Mouse (Mus musculus) hindbrain, postnatal 0 days (tissue): Measurements from ENCODE around the gene Olfr820. TPM values are rescaled to one million over a fixed set of nuclear protein-coding genes. Genes with fewer than 3 reads are reported as not detected.
"Not testable (repeated sequence)": the region's sequence is repeated elsewhere in the genome, so short reads cannot be mapped to it uniquely, and the experiment has no call there.

Source experiments
- ATAC-seq: fragments of 200-750 bp; cut with Nextera tagmentation; 2 replicates; pipeline ENCODE4 v1.8.0; 2017; ENCODE audit warnings: mild to moderate bottlenecking, moderate TSS enrichment, moderate library complexity
- DNase-seq: peaks from one replicate; pipeline ENCODE4 v3.0.0-alpha.2; 2015; ENCODE audit warnings: low spot score
- H3K27ac ChIP-seq: fragments of 300-500 bp; sonication (generic); 2 replicates; pipeline ENCODE4 v1.5.1; 2014; ENCODE audit warnings: mild to moderate bottlenecking
- H3K27me3 ChIP-seq: fragments of 300-500 bp; sonication (generic); 2 replicates; pipeline ENCODE4 v1.6.1; 2014; ENCODE audit warnings: low read length, mixed read lengths; ENCODE audit not compliant: insufficient read depth
- H3K36me3 ChIP-seq: fragments of 300-500 bp; sonication (generic); 2 replicates; pipeline ENCODE4 v1.6.1; 2014; ENCODE audit warnings: low read length, mixed read lengths; ENCODE audit not compliant: insufficient read depth
- H3K4me1 ChIP-seq: fragments of 300-500 bp; sonication (generic); 2 replicates; pipeline ENCODE4 v1.6.1; 2014; ENCODE audit warnings: antibody characterized with exemption, low read length, mixed read lengths; ENCODE audit not compliant: insufficient read depth
- H3K4me2 ChIP-seq: fragments of 300-500 bp; sonication (generic); 2 replicates; pipeline ENCODE4 v1.6.1; 2014; ENCODE audit warnings: low read depth, mild to moderate bottlenecking, low read length, moderate library complexity, mixed read lengths
- H3K4me3 ChIP-seq: fragments of 300-500 bp; sonication (generic); 2 replicates; pipeline ENCODE4 v1.5.1; 2014; ENCODE audit warnings: low read length
- H3K9ac ChIP-seq: fragments of 300-500 bp; sonication (generic); replicated peaks from 2 replicates; pipeline ENCODE4 v1.6.1; 2014; ENCODE audit warnings: mild to moderate bottlenecking, low read length, moderate library complexity, mixed read lengths
- H3K9me3 ChIP-seq: fragments of 300-500 bp; sonication (generic); 2 replicates; pipeline ENCODE4 v1.6.1; 2016; ENCODE audit warnings: low read length, mixed read lengths
- CTCF ChIP-seq: IDR thresholded peaks from 2 replicates; pipeline ENCODE4 v1.5.1; 2016; ENCODE audit warnings: antibody characterized with exemption, control low read depth, low read depth
- WGBS: fragments of 180-500 bp; shearing (Covaris S2); extraction: QIAGEN DNeasy Blood & Tissue Kit; methylation state at CpG from one replicate; pipeline ENCODE4 v1.1.7; 2014; 5-methylcytosine and 5-hydroxymethylcytosine counted together
- polyA plus RNA-seq: library from polyadenylated mRNA; unstranded; fragments of >200 nt; fragmentation: Nextera tagmentation; extraction: Ambion mirVana; gene quantifications from 2 replicates; pipeline ENCODE4 v1.2.1, GENCODE M21; 2015
- total RNA-seq: library from RNA; depleted of rRNA; stranded (reverse); fragments of >200 nt; gene quantifications from 2 replicates; pipeline ENCODE4 v1.2.3, GENCODE M21; 2014; rRNA removed

Olfr820 gene
- not detected in 2 replicates for total RNA-seq
- not detected in 2 replicates for polyA plus RNA-seq

GRCm38 (mm10) chr10:130012321-130012720 lies at the start of gene Olfr820:
TSS of gene Olfr820 (plus strand) at chr10:130012621.
- Histone ChIP-seq H3K4me2 (no peak within 1 kb of the TSS), H3K36me3 (no peaks in the 10 kb centered on the region), H3K9ac (no peak within 1 kb of the TSS), H3K4me1 (no peaks in the 10 kb centered on the region), H3K4me3 (no peak within 1 kb of the TSS), H3K27ac (no peak within 1 kb of the TSS), H3K9me3 (no peaks in the 10 kb centered on the region), H3K27me3 (no peaks in the 10 kb centered on the region)
- ATAC-seq, result no peak
- no peak for TF ChIP-seq CTCF
- no peak for DNase-seq

DNA sequence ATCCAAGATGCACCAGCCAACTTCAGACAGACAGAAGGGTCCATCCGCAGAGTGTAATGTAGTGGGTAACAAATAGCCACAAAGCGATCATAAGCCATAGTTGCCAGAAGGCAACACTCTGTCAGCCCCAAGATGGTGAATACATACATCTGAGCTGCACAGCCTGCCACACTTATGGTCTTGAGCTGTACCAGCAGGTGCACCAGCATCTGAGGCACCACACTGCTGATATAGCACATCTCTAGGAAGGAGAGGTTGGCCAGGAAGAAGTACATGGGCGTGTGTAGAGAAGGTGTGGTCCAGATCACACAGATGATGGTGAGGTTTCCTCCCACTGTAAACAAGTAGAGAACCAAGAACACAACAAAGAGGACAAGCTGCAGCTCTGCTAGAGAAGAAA lies 46.2 kb upstream of the Olfr820 start:
- not testable (repeated sequence) for ATAC-seq, H3K4me3 ChIP-seq
- 92% methylated on average over 2 of the region's 3 CpGs for WGBS

DNA sequence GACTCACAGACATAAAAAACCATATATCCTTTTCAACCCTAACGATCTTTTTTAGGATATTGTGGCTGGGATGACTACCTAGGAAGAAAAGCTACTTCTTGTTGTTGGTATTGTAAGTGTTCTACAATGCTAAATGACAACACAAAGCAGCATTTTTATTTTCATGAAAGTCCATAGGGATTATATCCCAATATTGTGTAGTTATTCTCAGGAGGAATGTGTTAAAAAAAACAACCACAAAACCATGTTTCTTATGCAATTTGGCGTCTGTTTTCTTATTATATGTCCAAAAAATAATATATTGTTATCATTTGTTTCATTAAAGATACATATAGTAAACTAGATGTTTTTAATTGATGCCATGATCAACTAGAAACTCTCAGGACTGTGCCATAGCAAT lies 45.3 kb upstream of the Olfr820 start, which contains the start of gene Olfr819:
Olfr819 (minus strand) TSS at position 101 of the 400 bp plus-strand sequence.
- not testable (repeated sequence) for H3K27ac ChIP-seq, H3K4me1 ChIP-seq, H3K27me3 ChIP-seq, H3K36me3 ChIP-seq, H3K9me3 ChIP-seq, DNase-seq, ATAC-seq, H3K9ac ChIP-seq, H3K4me2 ChIP-seq, H3K4me3 ChIP-seq
- WGBS, result 69% methylated on average over 2 of the region's 2 CpGs

More for the DNA sequence above, 46.2 kb upstream of the Olfr820 start:
- not testable (repeated sequence) for H3K9ac ChIP-seq, H3K36me3 ChIP-seq, H3K4me1 ChIP-seq, H3K9me3 ChIP-seq, DNase-seq, H3K27ac ChIP-seq, H3K4me2 ChIP-seq, H3K27me3 ChIP-seq

GRCm38 (mm10) chr10:129972994-129973393 lies 39.4 kb upstream of the Olfr820 start:
- H3K9ac ChIP-seq, DNase-seq, H3K27ac ChIP-seq, H3K4me3 ChIP-seq, H3K4me1 ChIP-seq, H3K9me3 ChIP-seq, H3K27me3 ChIP-seq, H3K4me2 ChIP-seq, ATAC-seq, H3K36me3 ChIP-seq: not testable (repeated sequence)
- WGBS, result no CpG with 5 or more reads among the region's 3 CpGs

DNA sequence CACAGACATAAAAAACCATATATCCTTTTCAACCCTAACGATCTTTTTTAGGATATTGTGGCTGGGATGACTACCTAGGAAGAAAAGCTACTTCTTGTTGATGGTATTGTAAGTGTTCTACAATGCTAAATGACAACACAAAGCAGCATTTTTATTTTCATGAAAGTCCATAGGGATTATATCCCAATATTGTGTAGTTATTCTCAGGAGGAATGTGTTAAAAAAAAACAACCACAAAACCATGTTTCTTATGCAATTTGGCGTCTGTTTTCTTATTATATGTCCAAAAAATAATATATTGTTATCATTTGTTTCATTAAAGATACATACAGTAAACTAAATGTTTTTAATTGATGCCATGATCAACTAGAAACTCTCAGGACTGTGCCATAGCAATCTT lies 36.4 kb upstream of the Olfr820 start, which contains the start of gene Olfr247:
Olfr247 (minus strand) TSS at position 101 of the 400 bp plus-strand sequence.
- H3K4me2 ChIP-seq, H3K9ac ChIP-seq, DNase-seq, H3K9me3 ChIP-seq, ATAC-seq, H3K4me3 ChIP-seq, H3K36me3 ChIP-seq, H3K4me1 ChIP-seq, H3K27ac ChIP-seq, H3K27me3 ChIP-seq: not testable (repeated sequence)
- no CpG with 5 or more reads among the region's 2 CpGs for WGBS

- not testable (repeated sequence) for H3K4me1 ChIP-seq, H3K36me3 ChIP-seq, H3K4me3 ChIP-seq, H3K4me2 ChIP-seq, DNase-seq, H3K27ac ChIP-seq, H3K27me3 ChIP-seq, H3K9me3 ChIP-seq, H3K9ac ChIP-seq
- WGBS, result no CpG with 5 or more reads among the region's 3 CpGs
- ATAC-seq, result 0 out of 2 replicates have a peak, but pooled peaks have one; percentile 27
These were observed 30.6 kb upstream of the Olfr820 start for GRCm38 (mm10) chr10:129981867-129982266.

DNA sequence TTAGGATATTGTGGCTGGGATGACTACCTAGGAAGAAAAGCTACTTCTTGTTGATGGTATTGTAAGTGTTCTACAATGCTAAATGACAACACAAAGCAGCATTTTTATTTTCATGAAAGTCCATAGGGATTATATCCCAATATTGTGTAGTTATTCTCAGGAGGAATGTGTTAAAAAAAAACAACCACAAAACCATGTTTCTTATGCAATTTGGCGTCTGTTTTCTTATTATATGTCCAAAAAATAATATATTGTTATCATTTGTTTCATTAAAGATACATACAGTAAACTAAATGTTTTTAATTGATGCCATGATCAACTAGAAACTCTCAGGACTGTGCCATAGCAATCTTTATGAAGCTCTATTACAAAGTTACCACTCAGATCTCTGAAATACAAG lies 27.5 kb upstream of the Olfr820 start, which contains the start of gene Gm10310:
Gm10310 (minus strand) TSS at position 101 of the 400 bp plus-strand sequence.
- H3K9ac ChIP-seq, H3K36me3 ChIP-seq, H3K4me3 ChIP-seq, H3K27ac ChIP-seq, H3K9me3 ChIP-seq, H3K27me3 ChIP-seq, DNase-seq, ATAC-seq, H3K4me2 ChIP-seq, H3K4me1 ChIP-seq: not testable (repeated sequence)
- WGBS, result no CpG with 5 or more reads among the region's 1 CpGs

DNA sequence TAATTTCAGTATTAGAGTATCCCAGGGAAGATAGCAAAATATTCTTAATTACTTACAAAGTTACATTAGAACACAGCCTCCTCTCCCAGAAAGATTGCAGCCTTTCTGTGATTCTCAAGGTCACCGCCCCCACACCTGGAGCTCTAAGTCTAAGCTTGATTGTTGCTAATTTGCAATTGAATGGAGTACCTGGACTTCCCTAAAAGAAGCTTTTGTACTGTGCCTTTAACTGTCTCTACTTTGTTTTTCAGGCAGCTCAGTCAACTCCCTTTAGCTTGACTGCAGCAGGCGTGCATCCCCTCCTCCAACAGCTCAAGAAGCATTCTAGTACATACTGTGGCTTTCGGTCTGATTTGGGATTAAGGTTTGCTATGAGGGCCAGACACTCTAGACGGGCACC lies 8.3 kb upstream of the Olfr820 start:
- not testable (repeated sequence) for H3K36me3 ChIP-seq, H3K27me3 ChIP-seq, H3K27ac ChIP-seq, H3K4me1 ChIP-seq, H3K9me3 ChIP-seq, ATAC-seq, H3K4me2 ChIP-seq, DNase-seq, H3K9ac ChIP-seq, H3K4me3 ChIP-seq
- 84% methylated on average over 4 of the region's 4 CpGs for WGBS

DNA sequence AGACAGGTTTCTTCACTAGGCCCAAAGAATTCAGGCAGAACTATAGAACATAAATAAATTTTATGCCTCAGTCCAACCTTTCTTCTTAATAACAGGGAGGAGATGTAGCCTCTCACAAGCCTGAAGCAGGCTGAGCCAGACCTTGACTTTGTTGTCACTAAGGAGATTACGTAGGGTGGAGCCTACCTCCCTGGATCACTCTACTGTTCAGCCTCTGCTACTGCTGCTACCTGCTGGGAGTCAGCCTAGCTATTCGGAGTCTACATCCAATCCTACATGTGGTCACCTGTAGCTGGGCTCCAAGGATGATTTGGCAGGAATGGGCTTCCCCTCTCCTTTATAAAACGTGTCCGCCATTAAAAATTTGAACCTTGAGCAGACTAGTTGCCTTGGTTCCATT lies 7.1 kb upstream of the Olfr820 start:
- not testable (repeated sequence) for H3K27ac ChIP-seq, DNase-seq, H3K36me3 ChIP-seq, H3K4me1 ChIP-seq, H3K9ac ChIP-seq, H3K4me2 ChIP-seq, H3K9me3 ChIP-seq, ATAC-seq, H3K27me3 ChIP-seq, H3K4me3 ChIP-seq
- WGBS, result 88% methylated on average over 4 of the region's 4 CpGs
